Mouse (Mus musculus) erythroblast, embryonic 14.5 days (primary cell): ENCODE data around the gene Dnajc17.

Experiments
- GATA1 ChIP-seq: IDR thresholded peaks from 2 replicates; pipeline ENCODE4 v1.6.1; 2012; ENCODE audit warnings: low read length, inconsistent platforms, mixed read lengths
- TAL1 ChIP-seq: IDR thresholded peaks from 3 replicates; pipeline ENCODE4 v1.6.1; 2012; ENCODE audit warnings: low read length, inconsistent platforms, mixed read lengths

GRCm38 (mm10) chr2:119229775-119230704 lies 21.4 kb upstream of the Dnajc17 start, which contains the start of gene Ppp1r14d:
- no peak for TF ChIP-seq GATA1
- no peak for TF ChIP-seq TAL1
